Mouse (Mus musculus): ENCODE measurements around the gene D130043K22Rik. TPM values are rescaled to one million over a fixed set of nuclear protein-coding genes. Genes with fewer than 3 reads are reported as not detected.

D130043K22Rik gene
- polyA plus RNA-seq, 1 experiment from 2014 or later, result 0.64 TPM

DNA sequence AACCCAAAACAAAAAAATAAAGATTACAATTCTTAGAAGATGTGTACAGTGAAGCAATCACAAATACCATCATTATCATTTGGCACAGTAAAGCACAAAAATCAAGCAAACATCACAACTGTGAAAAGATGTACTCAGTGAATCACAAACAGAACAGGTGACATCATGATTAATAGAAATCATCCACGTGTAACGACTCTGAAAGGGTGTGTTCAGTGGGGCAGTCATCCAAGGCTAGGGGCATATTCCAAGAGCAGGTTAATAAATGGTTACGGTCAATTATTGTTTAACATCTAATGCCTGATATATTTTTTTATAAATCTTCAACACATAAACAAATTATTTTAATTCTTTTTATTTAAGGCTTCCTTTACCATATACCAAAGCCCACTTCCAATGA lies 47.6 kb downstream of the D130043K22Rik start:
- Histone ChIP-seq H3K27ac (ENCODE audit: low read length) (no peak overlapping the region), H3K4me2 (replicated peaks; ENCODE audit: low read depth, low read length) (no peak overlapping the region), H3K4me3 (ENCODE audit: low read depth, low read length) (no peak overlapping the region), H3K9me3 (ENCODE audit: control insufficient read depth, low read depth, low read length) (no peaks in the 10 kb centered on the region), H3K27me3 (ENCODE audit: control insufficient read depth, insufficient read depth, low read length) (no peaks in the 10 kb centered on the region), H3K4me1 (ENCODE audit: control insufficient read depth, insufficient read depth, low read length) (no peaks in the 10 kb centered on the region), H3K36me3 (ENCODE audit: control insufficient read depth, insufficient read depth, low read length) (no peaks in the 10 kb centered on the region), H3K9ac (replicated peaks; ENCODE audit: low read depth, low read length) (no peak overlapping the region)
- ATAC-seq (ENCODE audit: insufficient number of reproducible peaks, insufficient read depth, low FRiP score, low read depth), result no peak
- WGBS, result 77% methylated on average over 3 of the region's 3 CpGs

DNA sequence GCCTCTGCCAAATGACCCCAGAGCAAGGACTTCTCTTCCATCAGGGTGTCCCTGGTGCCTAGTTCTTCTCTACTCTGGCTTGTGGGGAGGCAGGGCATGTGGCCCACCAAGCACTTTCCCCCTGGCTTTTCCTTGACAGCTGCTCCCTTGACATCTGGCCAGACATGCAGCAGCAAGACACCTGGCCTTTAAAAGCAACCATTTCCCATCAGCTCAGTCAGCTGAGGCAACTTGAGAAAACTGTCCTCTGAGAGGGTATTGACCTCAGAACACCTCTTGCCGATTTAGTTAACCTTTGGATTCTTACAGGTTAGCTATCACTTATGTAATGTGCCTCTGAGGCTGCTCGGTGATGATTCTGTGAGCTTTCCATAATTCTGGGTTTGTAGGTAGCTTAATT lies 48.9 kb downstream of the D130043K22Rik start:
- 77% methylated on average over 2 of the region's 2 CpGs for WGBS
- no peaks in the 10 kb centered on the region for H3K4me1 ChIP-seq (ENCODE audit: control insufficient read depth, insufficient read depth, low read length)
- no peaks in the 10 kb centered on the region for H3K9me3 ChIP-seq (ENCODE audit: control insufficient read depth, low read depth, low read length)
- no peak overlapping the region for H3K27ac ChIP-seq (ENCODE audit: low read length)
- H3K4me2 ChIP-seq (replicated peaks; ENCODE audit: low read depth, low read length), result no peak overlapping the region
- no peaks in the 10 kb centered on the region for H3K27me3 ChIP-seq (ENCODE audit: control insufficient read depth, insufficient read depth, low read length)
- no peak for ATAC-seq (ENCODE audit: insufficient number of reproducible peaks, insufficient read depth, low FRiP score, low read depth)
- H3K36me3 ChIP-seq (ENCODE audit: control insufficient read depth, insufficient read depth, low read length), result no peaks in the 10 kb centered on the region
- no peak overlapping the region for H3K9ac ChIP-seq (replicated peaks; ENCODE audit: low read depth, low read length)
- no peak overlapping the region for H3K4me3 ChIP-seq (ENCODE audit: low read depth, low read length)

GRCm38 (mm10) chr13:24901916-24902315 lies 57.0 kb downstream of the D130043K22Rik start:
- H3K4me3 ChIP-seq (ENCODE audit: low read depth, low read length), result no peak overlapping the region
- H3K27ac ChIP-seq (ENCODE audit: low read length), result no peak overlapping the region
- no peaks in the 10 kb centered on the region for H3K36me3 ChIP-seq (ENCODE audit: control insufficient read depth, insufficient read depth, low read length)
- no peaks in the 10 kb centered on the region for H3K27me3 ChIP-seq (ENCODE audit: control insufficient read depth, insufficient read depth, low read length)
- no peak overlapping the region for H3K4me2 ChIP-seq (replicated peaks; ENCODE audit: low read depth, low read length)
- H3K4me1 ChIP-seq (ENCODE audit: control insufficient read depth, insufficient read depth, low read length), result no peaks in the 10 kb centered on the region
- ATAC-seq (ENCODE audit: insufficient number of reproducible peaks, insufficient read depth, low FRiP score, low read depth), result no peak
- no peak overlapping the region for H3K9ac ChIP-seq (replicated peaks; ENCODE audit: low read depth, low read length)
- WGBS, result 91% methylated on average over 2 of the region's 2 CpGs
- H3K9me3 ChIP-seq (ENCODE audit: control insufficient read depth, low read depth, low read length), result no peaks in the 10 kb centered on the region

DNA sequence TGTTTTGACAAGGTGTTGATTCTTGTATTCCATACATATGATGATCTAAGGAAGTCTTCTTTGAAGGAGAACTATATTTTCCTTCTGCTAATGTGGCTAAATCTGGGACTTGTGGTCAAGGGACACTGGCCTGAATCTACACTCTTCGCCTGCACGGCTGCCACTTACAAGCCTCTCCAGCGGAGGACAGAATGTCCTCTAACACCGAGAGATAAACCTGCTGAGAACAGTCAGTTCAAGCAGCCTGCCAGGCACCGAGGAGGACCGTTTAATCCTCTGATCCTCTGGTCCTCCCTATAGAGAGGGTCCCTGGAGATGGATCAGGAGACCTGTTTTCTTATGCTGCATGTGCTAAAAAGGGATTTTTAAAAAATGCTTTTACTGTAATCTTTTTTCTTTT lies 58.5 kb downstream of the D130043K22Rik start:
- no peak overlapping the region for H3K9ac ChIP-seq (replicated peaks; ENCODE audit: low read depth, low read length)
- no peaks in the 10 kb centered on the region for H3K4me1 ChIP-seq (ENCODE audit: control insufficient read depth, insufficient read depth, low read length)
- H3K9me3 ChIP-seq (ENCODE audit: control insufficient read depth, low read depth, low read length), result no peaks in the 10 kb centered on the region
- H3K4me2 ChIP-seq (replicated peaks; ENCODE audit: low read depth, low read length), result no peak overlapping the region
- no peak overlapping the region for H3K4me3 ChIP-seq (ENCODE audit: low read depth, low read length)
- no peaks in the 10 kb centered on the region for H3K27me3 ChIP-seq (ENCODE audit: control insufficient read depth, insufficient read depth, low read length)
- no peaks in the 10 kb centered on the region for H3K36me3 ChIP-seq (ENCODE audit: control insufficient read depth, insufficient read depth, low read length)
- no peak overlapping the region for H3K27ac ChIP-seq (ENCODE audit: low read length)
- WGBS, result 79% methylated on average over 6 of the region's 6 CpGs
- no peak for ATAC-seq (ENCODE audit: insufficient number of reproducible peaks, insufficient read depth, low FRiP score, low read depth)

DNA sequence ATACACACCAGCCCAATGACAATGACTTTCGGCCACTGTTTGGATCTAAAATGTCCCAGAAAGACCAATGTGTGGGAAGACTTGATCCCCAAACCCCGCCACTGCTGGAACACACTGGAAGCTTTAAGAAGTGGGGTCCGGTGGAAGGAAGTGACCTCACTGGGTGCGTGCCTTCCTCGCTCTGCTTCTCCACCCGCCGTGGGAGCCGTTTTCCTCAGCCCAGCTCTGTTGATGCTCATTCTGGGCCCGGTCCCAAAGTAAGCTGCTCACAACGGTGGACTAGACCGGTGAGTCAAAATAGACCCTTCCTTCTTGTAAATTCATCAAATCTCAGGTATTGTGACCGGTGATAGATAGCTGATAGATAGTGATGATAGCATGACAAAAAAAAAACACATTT lies 60.5 kb downstream of the D130043K22Rik start:
- Histone ChIP-seq H3K27ac (ENCODE audit: low read length) (no peak overlapping the region), H3K9me3 (ENCODE audit: control insufficient read depth, low read depth, low read length) (no peaks in the 10 kb centered on the region), H3K4me1 (ENCODE audit: control insufficient read depth, insufficient read depth, low read length) (no peaks in the 10 kb centered on the region), H3K4me2 (replicated peaks; ENCODE audit: low read depth, low read length) (no peak overlapping the region), H3K36me3 (ENCODE audit: control insufficient read depth, insufficient read depth, low read length) (no peaks in the 10 kb centered on the region), H3K27me3 (ENCODE audit: control insufficient read depth, insufficient read depth, low read length) (no peaks in the 10 kb centered on the region), H3K9ac (replicated peaks; ENCODE audit: low read depth, low read length) (no peak overlapping the region), H3K4me3 (ENCODE audit: low read depth, low read length) (no peak overlapping the region)
- no peak for ATAC-seq (ENCODE audit: insufficient number of reproducible peaks, insufficient read depth, low FRiP score, low read depth)
- WGBS, result 88% methylated on average over 12 of the region's 12 CpGs

- Histone ChIP-seq H3K9ac (replicated peaks; ENCODE audit: low read depth, low read length) (no peak overlapping the region), H3K27me3 (ENCODE audit: control insufficient read depth, insufficient read depth, low read length) (no peaks in the 10 kb centered on the region), H3K4me3 (ENCODE audit: low read depth, low read length) (no peak overlapping the region), H3K36me3 (ENCODE audit: control insufficient read depth, insufficient read depth, low read length) (no peaks in the 10 kb centered on the region; the same call in 1 of the 2 replicates), H3K4me2 (replicated peaks; ENCODE audit: low read depth, low read length) (no peak overlapping the region), H3K27ac (ENCODE audit: low read length) (no peak overlapping the region), H3K4me1 (ENCODE audit: control insufficient read depth, insufficient read depth, low read length) (no peaks in the 10 kb centered on the region), H3K9me3 (ENCODE audit: control insufficient read depth, low read depth, low read length) (no peaks in the 10 kb centered on the region)
- 75% methylated on average over 11 of the region's 11 CpGs for WGBS
- ATAC-seq (ENCODE audit: insufficient number of reproducible peaks, insufficient read depth, low FRiP score, low read depth), result no peak
Observed at GRCm38 (mm10) chr13:24906831-24907570, 62.1 kb downstream of the D130043K22Rik start.

DNA sequence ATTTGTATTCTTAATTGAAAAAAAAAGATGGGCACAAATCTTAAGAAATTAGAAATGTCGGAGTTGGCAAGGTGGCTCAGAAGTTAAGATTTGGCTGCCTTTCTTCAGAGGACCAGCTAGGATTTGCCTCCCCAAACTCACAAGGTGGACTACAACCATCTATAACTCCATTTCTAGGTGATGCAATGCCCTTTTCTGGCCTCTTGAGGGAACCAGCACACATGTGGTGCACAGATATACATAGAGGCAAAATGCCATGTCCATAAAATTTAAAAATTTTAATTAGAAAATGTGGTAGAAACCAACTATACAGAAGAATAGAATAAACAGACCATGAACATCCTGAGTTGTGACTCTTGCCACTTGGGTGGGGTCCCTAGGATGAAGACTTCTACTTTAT lies 64.2 kb downstream of the D130043K22Rik start:
- 97% methylated on average over 1 of the region's 1 CpGs for WGBS
- Histone ChIP-seq H3K4me1 (ENCODE audit: control insufficient read depth, insufficient read depth, low read length) (no peaks in the 10 kb centered on the region), H3K9ac (replicated peaks; ENCODE audit: low read depth, low read length) (no peak overlapping the region), H3K9me3 (ENCODE audit: control insufficient read depth, low read depth, low read length) (no peaks in the 10 kb centered on the region), H3K36me3 (ENCODE audit: control insufficient read depth, insufficient read depth, low read length) (peaks cover 2% of the 10 kb centered on the region; the same call in 1 of the 2 replicates), H3K4me2 (replicated peaks; ENCODE audit: low read depth, low read length) (no peak overlapping the region), H3K4me3 (ENCODE audit: low read depth, low read length) (no peak overlapping the region), H3K27ac (ENCODE audit: low read length) (no peak overlapping the region), H3K27me3 (ENCODE audit: control insufficient read depth, insufficient read depth, low read length) (no peaks in the 10 kb centered on the region)
- ATAC-seq (ENCODE audit: insufficient number of reproducible peaks, insufficient read depth, low FRiP score, low read depth), result no peak

DNA sequence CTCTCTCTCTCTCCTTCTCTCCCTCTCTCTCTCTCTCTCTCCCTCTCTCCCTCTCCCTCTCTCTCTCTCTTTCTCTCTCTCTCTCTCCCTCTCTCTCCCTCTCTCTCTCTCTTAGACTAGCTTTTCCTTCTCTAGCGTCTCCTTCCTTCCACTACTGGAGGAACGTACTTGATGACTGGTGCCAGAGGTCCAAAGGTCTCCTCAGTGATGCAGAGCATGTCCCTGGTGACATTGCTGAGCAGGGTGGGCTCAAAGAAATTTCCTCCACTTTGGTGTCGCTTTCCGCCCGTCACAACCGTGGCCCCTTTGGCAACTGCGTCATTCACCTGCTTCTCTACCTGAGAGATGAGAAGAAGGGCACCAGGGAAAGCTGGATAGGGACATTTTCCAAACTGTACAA lies 68.6 kb downstream of the D130043K22Rik start:
- Histone ChIP-seq H3K36me3 (ENCODE audit: control insufficient read depth, insufficient read depth, low read length) (peaks cover 15% of the 10 kb centered on the region; the same call in 1 of the 2 replicates), H3K27me3 (ENCODE audit: control insufficient read depth, insufficient read depth, low read length) (no peaks in the 10 kb centered on the region), H3K4me3 (ENCODE audit: low read depth, low read length) (no peak overlapping the region), H3K27ac (ENCODE audit: low read length) (no peak overlapping the region), H3K4me1 (ENCODE audit: control insufficient read depth, insufficient read depth, low read length) (no peaks in the 10 kb centered on the region), H3K9ac (replicated peaks; ENCODE audit: low read depth, low read length) (no peak overlapping the region), H3K9me3 (ENCODE audit: control insufficient read depth, low read depth, low read length) (no peaks in the 10 kb centered on the region), H3K4me2 (replicated peaks; ENCODE audit: low read depth, low read length) (no peak overlapping the region)
- 87% methylated on average over 7 of the region's 7 CpGs for WGBS
- no peak for ATAC-seq (ENCODE audit: insufficient number of reproducible peaks, insufficient read depth, low FRiP score, low read depth)

GRCm38 (mm10) chr13:24914915-24915314 lies 70.0 kb downstream of the D130043K22Rik start:
- Histone ChIP-seq H3K4me2 (replicated peaks; ENCODE audit: low read depth, low read length) (no peak overlapping the region), H3K4me3 (ENCODE audit: low read depth, low read length) (no peak overlapping the region), H3K9me3 (ENCODE audit: control insufficient read depth, low read depth, low read length) (no peaks in the 10 kb centered on the region), H3K27me3 (ENCODE audit: control insufficient read depth, insufficient read depth, low read length) (no peaks in the 10 kb centered on the region), H3K9ac (replicated peaks; ENCODE audit: low read depth, low read length) (no peak overlapping the region), H3K27ac (ENCODE audit: low read length) (no peak overlapping the region), H3K4me1 (ENCODE audit: control insufficient read depth, insufficient read depth, low read length) (no peaks in the 10 kb centered on the region), H3K36me3 (ENCODE audit: control insufficient read depth, insufficient read depth, low read length) (peaks cover 15% of the 10 kb centered on the region; the same call in 1 of the 2 replicates)
- no peak for ATAC-seq (ENCODE audit: insufficient number of reproducible peaks, insufficient read depth, low FRiP score, low read depth)
- WGBS, result 73% methylated on average over 4 of the region's 4 CpGs

Measured in stomach, embryonic 14.5 days (tissue).